Mouse (Mus musculus) layer of hippocampus, postnatal 14 days (tissue): ENCODE measurements at regions not wholly inside any gene's neighbourhood (a gene's known extent, or its start where the extent isn't known, plus 50 kb on each side); places are given as distances from the start of the nearest gene placed in this dataset.

ENCODE experiments used
- DNase-seq, 2 experiments: peaks; one replicate each; pipeline ENCODE4 v3.0.0; 2021 to 2022; ENCODE audit warnings: low spot score in 2 of 2, mixed read lengths in 1 of 2

- DNase-seq, result no peak
These were observed 164.2 kb upstream of the Phyhipl start for GRCm38 (mm10) chr10:70819951-70820350.

- peak; percentile 30 to 71 for DNase-seq
These were observed 158.8 kb upstream of the Phyhipl start for GRCm38 (mm10) chr10:70814354-70815131.

DNA sequence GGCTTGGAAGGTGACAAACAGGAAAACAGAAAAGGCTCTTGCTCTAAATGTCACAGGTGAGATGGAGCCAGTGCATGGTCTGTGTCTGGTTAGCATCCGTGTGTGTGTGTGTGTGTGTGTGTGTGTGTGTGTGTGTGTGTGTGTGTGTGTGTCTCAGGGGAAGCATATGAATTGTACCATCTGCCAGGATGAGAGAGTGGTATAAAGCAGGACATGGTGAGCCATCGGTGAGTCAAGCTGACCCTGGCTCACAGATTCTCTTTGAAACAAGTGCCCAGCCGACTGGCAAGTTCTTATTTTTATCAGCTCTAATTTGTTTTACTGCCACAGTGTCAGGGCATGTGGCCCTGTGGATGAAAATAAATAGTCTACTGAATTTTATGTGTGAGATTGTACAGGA is 153.6 kb upstream of the Phyhipl start:
- DNase-seq, result no peak

- DNase-seq, result peak; percentile 21 to 59
These were observed 151.1 kb upstream of the Phyhipl start for GRCm38 (mm10) chr10:70806786-70807385.

DNA sequence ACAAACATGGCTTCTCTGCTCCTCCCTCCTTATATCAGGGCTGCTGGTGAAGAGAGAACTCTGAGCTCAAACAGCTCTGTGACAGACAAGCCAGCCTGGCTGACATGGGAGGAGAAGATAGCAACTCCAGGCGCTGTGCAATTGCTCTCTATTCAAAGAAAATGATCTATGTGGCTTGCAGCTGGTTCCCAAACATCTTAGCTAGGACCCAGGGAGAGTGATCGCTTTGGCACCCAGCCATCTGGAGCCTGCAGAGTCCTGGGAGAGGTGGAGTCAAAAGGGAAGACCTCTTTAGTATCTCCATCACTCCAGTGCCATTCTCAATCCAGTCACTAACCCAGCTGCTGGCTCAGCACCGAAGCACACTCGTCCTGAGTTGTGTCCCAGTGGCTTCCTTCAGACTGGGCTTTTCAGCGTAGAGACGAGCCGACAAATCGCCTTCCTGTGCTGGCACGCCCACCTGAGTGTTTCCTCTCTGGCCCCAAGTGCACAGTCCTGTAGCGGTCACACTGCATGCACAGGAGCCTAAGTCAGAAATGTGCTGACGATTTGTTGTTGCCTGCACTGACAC is 145.1 kb upstream of the Phyhipl start:
- DNase-seq, result no peak

- DNase-seq, result peak in 1 of 2 experiments; percentile 19
These were observed 144.1 kb upstream of the Phyhipl start for GRCm38 (mm10) chr10:70799906-70800305.

DNA sequence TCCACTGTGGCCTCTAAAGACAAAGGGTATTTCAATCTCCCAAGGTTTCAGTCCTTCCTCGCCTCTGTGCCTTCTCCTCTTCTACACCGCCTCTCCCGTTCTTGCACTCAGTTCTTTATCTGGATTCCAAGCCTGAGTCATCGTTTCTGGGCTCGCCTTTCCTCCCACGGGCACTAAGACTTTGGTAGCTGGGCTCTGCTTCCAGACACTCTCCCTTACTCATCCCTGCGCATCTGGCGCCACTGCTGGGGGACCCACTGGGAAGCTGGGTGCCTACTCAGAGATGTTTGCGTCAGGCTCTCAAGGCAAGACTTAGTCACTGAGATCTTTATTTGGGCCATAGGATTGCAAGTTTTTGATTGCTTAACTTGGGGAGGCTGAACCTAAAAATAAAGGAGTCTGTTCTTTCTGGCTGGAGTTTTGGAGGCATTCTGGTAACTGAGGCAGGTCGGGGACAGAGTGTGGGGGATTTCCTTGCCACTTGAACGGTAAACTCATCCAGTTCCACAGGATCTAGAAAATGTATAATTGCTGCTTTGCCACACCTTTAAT is 143.5 kb upstream of the Phyhipl start:
- no peak for DNase-seq

GRCm38 (mm10) chr10:70788814-70789452 is 133.2 kb upstream of the Phyhipl start:
- DNase-seq, result peak in 1 of 2 experiments; percentile 16

- no peak for DNase-seq
These were observed 125.3 kb upstream of the Phyhipl start for GRCm38 (mm10) chr10:70781036-70781435.

GRCm38 (mm10) chr10:70778596-70778995 is 122.8 kb upstream of the Phyhipl start:
- DNase-seq, result no peak

DNA sequence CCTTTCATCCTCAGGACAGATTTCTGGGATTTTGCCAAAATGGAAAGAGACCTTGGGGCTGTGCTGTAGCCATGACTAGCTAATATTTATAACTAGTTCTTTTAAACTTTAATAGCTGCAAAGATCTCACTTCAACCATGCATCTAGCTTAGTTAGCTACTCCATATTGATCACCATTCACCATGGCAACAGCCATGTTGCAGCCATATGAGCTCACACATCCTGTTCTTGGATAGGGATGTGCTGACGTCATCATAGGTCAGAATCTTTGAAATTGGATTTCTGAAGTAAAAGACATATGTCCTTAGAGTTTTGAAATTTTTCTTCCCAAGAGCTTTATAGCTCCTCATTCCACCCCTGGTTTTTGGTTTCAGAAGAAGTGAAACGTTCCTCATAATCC is 118.8 kb upstream of the Phyhipl start:
- DNase-seq, result no peak

GRCm38 (mm10) chr10:70774159-70774558 is 118.4 kb upstream of the Phyhipl start:
- no peak for DNase-seq

GRCm38 (mm10) chr10:70767461-70767860 is 111.7 kb upstream of the Phyhipl start:
- peak in 1 of 2 experiments; percentile 19 for DNase-seq

- no peak for DNase-seq
These were observed 111.1 kb upstream of the Phyhipl start for GRCm38 (mm10) chr10:70766869-70767268.

GRCm38 (mm10) chr10:70766450-70766849 is 110.7 kb upstream of the Phyhipl start:
- no peak for DNase-seq

DNA sequence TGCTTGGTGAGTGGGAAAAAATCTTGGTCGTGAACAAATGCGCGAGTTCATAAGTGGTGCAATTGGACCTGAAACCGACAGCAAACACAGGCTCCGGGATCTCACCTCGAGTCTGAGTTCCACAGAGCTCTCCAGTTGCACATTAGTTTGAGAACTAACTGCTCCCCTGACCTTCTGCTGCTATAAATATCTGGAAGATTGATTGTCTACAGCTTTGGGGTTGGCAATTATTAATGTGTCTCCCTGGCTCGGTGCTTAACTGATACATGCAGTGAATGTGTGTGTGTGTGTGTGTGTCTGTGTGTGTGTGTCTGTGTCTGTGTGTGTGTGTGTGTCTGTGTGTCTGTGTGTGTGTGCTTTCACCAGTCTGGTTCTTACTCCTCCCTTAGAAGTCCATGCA is 107.4 kb upstream of the Phyhipl start:
- no peak for DNase-seq

DNA sequence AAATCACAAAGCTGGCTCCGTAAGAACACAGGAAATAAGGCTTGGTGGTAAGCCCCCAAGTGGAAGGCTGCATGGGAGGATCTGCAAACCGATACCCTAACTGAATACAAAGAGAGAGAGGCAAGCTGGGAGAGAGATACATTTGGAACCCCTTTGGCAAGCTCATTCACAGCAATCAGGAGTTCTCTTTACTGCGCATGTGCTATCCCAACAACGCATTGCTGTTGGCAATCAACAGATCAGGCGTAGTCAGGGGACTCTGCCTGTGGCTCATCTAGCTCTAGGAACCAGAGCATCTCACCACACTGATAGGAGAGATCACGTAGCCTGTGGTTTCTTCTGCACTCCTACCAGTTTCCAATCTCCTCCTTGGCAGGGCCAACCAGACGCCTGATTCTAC is 103.9 kb upstream of the Phyhipl start:
- DNase-seq, result peak in 1 of 2 experiments; percentile 61

GRCm38 (mm10) chr10:70751771-70752170 is 96.0 kb upstream of the Phyhipl start:
- no peak for DNase-seq

DNA sequence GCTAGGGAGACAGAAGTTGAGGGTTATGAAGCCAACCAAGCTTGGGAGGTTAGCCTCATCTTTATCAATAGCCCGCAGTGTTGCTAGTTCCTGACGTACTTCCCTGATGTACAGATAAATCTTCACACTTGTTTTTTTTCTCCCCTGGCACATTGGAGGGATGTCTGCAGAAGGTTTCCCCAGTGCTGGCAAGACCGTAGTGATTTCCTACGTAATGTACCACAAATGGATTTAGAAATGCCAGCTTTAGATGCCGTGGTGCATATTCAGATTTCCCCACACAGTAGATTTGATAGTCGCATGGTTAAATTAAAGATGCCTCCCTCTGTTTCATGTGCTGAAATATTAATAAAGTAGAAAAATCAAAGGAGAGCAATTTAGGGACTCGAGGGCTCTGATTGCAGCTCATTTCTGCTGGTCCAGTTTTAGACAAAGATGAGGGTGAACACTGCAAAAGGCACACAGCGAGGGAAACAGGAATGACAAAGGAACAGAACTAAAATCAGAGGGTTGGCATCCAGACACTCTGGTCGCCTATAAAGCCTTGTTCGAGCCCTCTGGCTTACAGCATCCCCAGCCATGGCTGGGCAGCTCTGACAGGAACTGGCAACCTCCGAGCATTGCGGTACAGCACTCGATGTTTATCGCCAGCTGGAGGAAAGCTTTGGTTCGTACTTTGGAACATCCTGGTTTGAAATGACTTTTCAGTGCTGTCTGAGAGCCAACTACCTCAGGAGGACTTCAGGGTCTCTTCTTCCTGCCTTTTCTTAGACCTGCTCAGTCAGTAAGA is 94.8 kb upstream of the Phyhipl start:
- DNase-seq, result peak; percentile 34 to 53

DNA sequence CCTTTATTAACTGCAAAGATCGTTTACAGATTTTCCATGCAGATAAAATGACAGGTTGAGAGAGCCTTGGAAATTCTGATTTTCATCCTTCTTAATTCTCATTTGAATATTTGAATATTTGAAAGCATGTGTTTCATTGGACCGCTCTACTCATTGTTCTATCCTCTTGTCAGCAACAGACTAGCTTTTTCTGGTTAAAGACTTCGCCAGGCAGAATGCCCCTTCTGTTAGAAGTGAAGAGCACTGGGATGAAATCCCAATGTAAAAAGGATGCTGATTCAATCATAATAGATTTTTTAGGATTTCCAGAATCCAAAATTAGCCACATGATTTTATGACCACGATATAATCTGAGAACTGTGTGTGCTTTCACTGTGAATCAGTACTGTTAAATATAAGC is 90.8 kb upstream of the Phyhipl start:
- peak in 1 of 2 experiments; percentile 65 for DNase-seq

GRCm38 (mm10) chr10:70741909-70742308 is 86.1 kb upstream of the Phyhipl start:
- DNase-seq, result no peak
